Mouse (Mus musculus): Measurements from ENCODE around the gene Gfi1. TPM values are rescaled to one million over a fixed set of nuclear protein-coding genes. Genes with fewer than 3 reads are reported as not detected.

Gene Gfi1
- polyA plus RNA-seq, 2 experiments, result 0.55 to 1.6 TPM

DNA sequence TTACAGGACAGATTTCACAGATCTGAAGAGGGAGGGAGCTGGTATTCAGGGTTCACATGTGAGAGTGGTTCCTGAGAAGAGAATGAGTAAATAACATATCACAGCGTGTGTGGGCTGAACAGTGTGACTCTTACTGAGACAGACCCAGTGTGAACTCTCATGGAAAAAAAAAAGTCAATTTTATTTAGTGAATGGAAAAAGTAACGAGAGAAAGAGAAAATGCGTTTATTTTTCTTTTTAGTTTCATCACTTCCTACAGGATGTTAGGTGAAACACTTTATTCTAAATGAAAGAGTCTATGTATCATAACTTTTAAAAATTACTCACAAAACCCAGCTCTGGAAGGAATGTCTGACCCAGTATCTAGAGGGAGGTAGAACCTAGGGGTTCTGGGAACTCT, 5.6 kb upstream of the Gfi1 start:
- ATAC-seq (ENCODE audit: low FRiP score, low read depth) (no peak), DNase-seq (ENCODE audit: low spot score) (no peak)
- Histone ChIP-seq H3K27me3 (ENCODE audit: control insufficient read depth, insufficient read depth, low read length) (peaks cover 30% of the 10 kb centered on the region), H3K27ac (replicated peaks; ENCODE audit: low read depth, low read length) (no peak overlapping the region), H3K9me3 (ENCODE audit: control insufficient read depth, low read length) (no peaks in the 10 kb centered on the region), H3K4me1 (ENCODE audit: control insufficient read depth, insufficient read depth, low read length) (peaks cover 5% of the 10 kb centered on the region; the same call in 1 of the 2 replicates), H3K9ac (ENCODE audit: low read depth, low read length, severe bottlenecking) (no peak overlapping the region), H3K36me3 (ENCODE audit: control insufficient read depth, insufficient read depth, low read length) (no peaks in the 10 kb centered on the region), H3K4me3 (replicated peaks; ENCODE audit: low read length) (no peak overlapping the region), H3K4me2 (replicated peaks; ENCODE audit: low read depth, low read length, severe bottlenecking) (no peak overlapping the region)
- WGBS, result 55% methylated on average over 3 of the region's 3 CpGs
- TF ChIP-seq POLR2A (IDR thresholded peaks at IDR 0.05; ENCODE audit: borderline replicate concordance, extremely low read depth, insufficient read depth, insufficient read length), result no peak

DNA sequence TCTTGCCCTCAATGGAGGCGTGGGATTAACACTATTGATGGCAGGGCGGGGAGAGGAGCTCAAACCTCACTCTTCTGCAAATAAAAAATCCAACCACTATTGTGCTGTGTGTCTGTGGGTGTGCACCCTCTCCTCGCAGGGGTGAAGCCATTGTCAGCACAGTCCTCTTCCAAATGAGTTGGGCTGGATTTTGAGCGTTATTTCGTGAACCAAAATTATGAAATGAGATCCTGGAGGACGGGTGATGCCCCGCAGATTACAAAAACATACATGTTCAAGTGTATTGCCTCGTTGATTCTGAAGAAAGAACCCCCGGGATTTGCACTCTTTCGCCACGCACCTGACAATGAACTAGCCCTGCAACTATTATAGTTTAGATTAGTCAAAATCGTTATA, 1.2 kb upstream of the Gfi1 start:
- DNase-seq (ENCODE audit: low spot score), result no peak
- Histone ChIP-seq H3K27ac (replicated peaks; ENCODE audit: low read depth, low read length) (no peak overlapping the region), H3K9ac (ENCODE audit: low read depth, low read length, severe bottlenecking) (no peak overlapping the region), H3K9me3 (ENCODE audit: control insufficient read depth, low read length) (no peaks in the 10 kb centered on the region), H3K36me3 (ENCODE audit: control insufficient read depth, insufficient read depth, low read length) (no peaks in the 10 kb centered on the region), H3K4me1 (ENCODE audit: control insufficient read depth, insufficient read depth, low read length) (peaks cover 31% of the 10 kb centered on the region; the same call in 1 of the 2 replicates), H3K27me3 (ENCODE audit: control insufficient read depth, insufficient read depth, low read length) (peaks cover 74% of the 10 kb centered on the region), H3K4me2 (replicated peaks; ENCODE audit: low read depth, low read length, severe bottlenecking) (peak overlapping the region; percentile 43), H3K4me3 (replicated peaks; ENCODE audit: low read length) (peak overlapping the region; percentile 19)
- no peak for ATAC-seq (ENCODE audit: low FRiP score, low read depth)
- TF ChIP-seq POLR2A (IDR thresholded peaks at IDR 0.05; ENCODE audit: borderline replicate concordance, extremely low read depth, insufficient read depth, insufficient read length), result no peak
- 20% methylated on average over 12 of the region's 12 CpGs for WGBS

DNA sequence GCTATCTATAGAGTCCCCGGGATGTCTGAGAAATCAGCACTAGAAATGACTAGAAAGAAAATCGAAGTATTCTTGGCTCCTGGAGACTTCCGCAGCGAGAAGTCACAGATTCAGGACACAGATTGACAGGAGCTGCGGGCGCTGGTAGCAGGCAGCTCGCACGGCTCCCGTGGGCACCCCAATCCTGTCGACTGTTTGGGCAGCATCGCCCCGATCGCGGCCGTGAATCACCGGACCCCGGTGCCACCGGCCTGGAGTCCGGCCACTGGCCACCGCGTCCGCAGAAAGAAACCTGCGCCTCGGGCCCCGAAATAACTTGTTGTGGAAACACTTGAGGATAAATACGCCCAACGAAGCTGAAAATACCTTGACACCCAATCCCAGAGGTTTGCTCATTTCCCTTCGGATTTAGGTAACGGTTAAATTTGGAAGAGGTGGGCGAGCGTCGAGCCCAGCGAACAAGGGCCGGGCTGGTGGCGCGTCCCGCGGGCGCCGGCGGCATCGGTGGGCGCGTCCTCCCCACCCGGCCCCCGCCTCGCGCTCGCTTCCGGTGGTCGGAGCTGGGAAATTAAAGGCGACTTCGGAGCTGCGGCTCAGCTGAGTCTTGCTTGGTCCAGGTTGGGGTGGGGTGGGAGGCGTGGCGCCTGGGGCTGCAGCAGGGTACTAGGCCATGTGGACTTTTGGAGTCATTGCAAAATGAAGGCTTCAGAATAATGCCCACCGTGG, 608 bp upstream of the Gfi1 start:
- no peak for TF ChIP-seq POLR2A (IDR thresholded peaks at IDR 0.05; ENCODE audit: borderline replicate concordance, extremely low read depth, insufficient read depth, insufficient read length)
- WGBS, result under 1% methylated on average over 57 of the region's 57 CpGs

DNA sequence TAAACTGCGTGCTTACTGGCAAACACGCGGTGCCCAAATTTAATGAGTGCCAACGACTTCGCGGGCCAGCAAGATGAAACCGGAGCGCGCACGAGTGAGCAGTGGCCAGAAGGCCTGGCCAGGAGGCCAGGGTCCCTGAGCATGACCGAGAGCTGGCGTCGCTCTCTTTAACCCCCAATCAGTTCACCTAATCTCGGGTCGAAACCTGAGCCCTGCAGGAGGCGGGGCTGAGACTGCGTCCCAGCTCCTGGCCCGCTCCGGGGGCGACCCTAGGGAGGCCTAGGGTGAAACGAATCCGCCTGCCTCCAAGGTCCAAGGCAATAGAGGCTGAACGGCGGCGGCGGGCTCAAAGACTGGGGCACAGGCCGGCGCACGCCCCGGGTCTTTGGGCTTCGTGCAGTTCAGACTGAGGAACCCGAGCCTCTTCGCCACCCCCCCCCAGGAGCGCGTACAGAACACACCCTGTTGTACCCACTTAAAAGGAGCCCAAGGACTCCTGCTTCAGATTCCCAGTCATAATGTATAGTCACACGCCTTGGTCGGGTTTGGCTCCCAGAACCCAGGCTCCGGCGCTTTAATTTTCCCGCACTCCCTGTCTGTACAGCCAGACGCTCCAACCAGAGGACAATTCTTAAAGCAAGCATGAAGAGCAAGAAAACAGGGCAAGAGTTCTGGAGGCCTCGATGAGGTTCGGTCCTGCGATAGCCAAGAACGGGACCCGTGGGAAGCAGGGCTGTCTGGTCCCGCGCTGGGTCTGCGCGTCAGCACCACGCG, 988 bp downstream of the Gfi1 start:
- H3K9ac ChIP-seq (ENCODE audit: low read depth, low read length, severe bottlenecking), result no peak overlapping the region
- no peak overlapping the region for H3K27ac ChIP-seq (replicated peaks; ENCODE audit: low read depth, low read length)
- H3K36me3 ChIP-seq (ENCODE audit: control insufficient read depth, insufficient read depth, low read length), result no peaks in the 10 kb centered on the region
- peak overlapping the region; percentile 43 for H3K4me2 ChIP-seq (replicated peaks; ENCODE audit: low read depth, low read length, severe bottlenecking)
- peaks cover 39% of the 10 kb centered on the region for H3K4me1 ChIP-seq (ENCODE audit: control insufficient read depth, insufficient read depth, low read length)
- DNase-seq (ENCODE audit: low spot score) (no peak), ATAC-seq (ENCODE audit: low FRiP score, low read depth) (no peak)
- no peak for TF ChIP-seq POLR2A (IDR thresholded peaks at IDR 0.05; ENCODE audit: borderline replicate concordance, extremely low read depth, insufficient read depth, insufficient read length)
- peak overlapping the region; percentile 19 for H3K4me3 ChIP-seq (replicated peaks; ENCODE audit: low read length)
- H3K27me3 ChIP-seq (ENCODE audit: control insufficient read depth, insufficient read depth, low read length), result peaks cover 95% of the 10 kb centered on the region
- no peaks in the 10 kb centered on the region for H3K9me3 ChIP-seq (ENCODE audit: control insufficient read depth, low read length)
- WGBS, result under 1% methylated on average over 52 of the region's 52 CpGs

More for the DNA sequence above, 608 bp upstream of the Gfi1 start:
- Histone ChIP-seq H3K9me3 (ENCODE audit: control insufficient read depth, low read length) (no peaks in the 10 kb centered on the region), H3K36me3 (ENCODE audit: control insufficient read depth, insufficient read depth, low read length) (no peaks in the 10 kb centered on the region), H3K4me2 (replicated peaks; ENCODE audit: low read depth, low read length, severe bottlenecking) (peak overlapping the region; percentile 43), H3K4me1 (ENCODE audit: control insufficient read depth, insufficient read depth, low read length) (peaks cover 35% of the 10 kb centered on the region), H3K4me3 (replicated peaks; ENCODE audit: low read length) (peak overlapping the region; percentile 19), H3K9ac (ENCODE audit: low read depth, low read length, severe bottlenecking) (no peak overlapping the region), H3K27me3 (ENCODE audit: control insufficient read depth, insufficient read depth, low read length) (peaks cover 79% of the 10 kb centered on the region), H3K27ac (replicated peaks; ENCODE audit: low read depth, low read length) (no peak overlapping the region)
- ATAC-seq (ENCODE audit: low FRiP score, low read depth), result no peak
- no peak for DNase-seq (ENCODE audit: low spot score)

All from limb, embryonic 14.5 days (tissue).